Mouse (Mus musculus) ES-E14 (cell line): Measurements from ENCODE around the gene Trim13.
"Not testable (repeated sequence)": the region's sequence is repeated elsewhere in the genome, so short reads cannot be mapped to it uniquely, and the experiment has no call there.

ENCODE experiments used
- HCFC1 ChIP-seq: IDR thresholded peaks from 2 replicates; pipeline ENCODE4 v1.6.1; 2012; ENCODE audit warnings: low read length, inconsistent platforms, borderline replicate concordance; ENCODE audit not compliant: insufficient read depth
- MAFK ChIP-seq: IDR thresholded peaks from 2 replicates; pipeline ENCODE4 v1.6.1; 2014; ENCODE audit warnings: mild to moderate bottlenecking, low read depth, low read length, inconsistent platforms; ENCODE audit not compliant: insufficient read depth
- ZC3H11A ChIP-seq: IDR thresholded peaks from 2 replicates; pipeline ENCODE4 v1.6.1; 2012; ENCODE audit warnings: low read depth, mild to moderate bottlenecking, inconsistent platforms, low read length, borderline replicate concordance

DNA sequence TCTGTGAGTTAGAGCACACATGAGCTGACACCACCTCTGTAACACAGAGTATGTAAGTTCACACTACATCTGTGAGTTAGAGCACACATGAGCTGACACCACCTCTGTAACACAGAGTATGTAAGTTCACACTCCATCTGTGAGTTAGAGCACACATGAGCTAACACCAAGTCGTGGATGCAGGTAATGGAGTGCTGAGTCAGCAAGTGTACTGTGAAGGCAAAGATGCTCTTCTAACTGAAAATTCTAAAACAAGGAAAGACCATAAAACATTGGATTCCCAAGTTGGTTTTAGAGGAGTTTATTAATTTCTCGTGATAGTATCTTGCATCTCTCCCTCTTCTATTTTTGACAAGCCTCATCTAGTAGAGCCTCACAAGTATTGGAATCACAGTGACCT is 8.0 kb downstream of the Trim13 start:
- not testable (repeated sequence) for TF ChIP-seq ZC3H11A, HCFC1
- peak; percentile 87 for TF ChIP-seq MAFK
